Mouse (Mus musculus) limb, embryonic 13.5 days (tissue): ENCODE data around the gene Sec14l5. TPM values are rescaled to one million over a fixed set of nuclear protein-coding genes. Genes with fewer than 3 reads are reported as not detected.

Experiments used
- ATAC-seq: fragments of 200-750 bp; cut with Nextera tagmentation; 2 replicates; pipeline ENCODE4 v1.8.0; 2017; ENCODE audit warnings: low read depth, moderate number of reproducible peaks, moderate TSS enrichment; ENCODE audit not compliant: low FRiP score
- H3K27ac ChIP-seq: fragments of 300-500 bp; sonication (generic); 2 replicates; pipeline ENCODE4 v1.5.1; 2015; ENCODE audit warnings: inconsistent platforms, mild to moderate bottlenecking, moderate library complexity
- H3K27me3 ChIP-seq: fragments of 300-500 bp; sonication (generic); 2 replicates; pipeline ENCODE4 v1.6.1; 2015; ENCODE audit warnings: mild to moderate bottlenecking, inconsistent platforms
- H3K36me3 ChIP-seq: fragments of 300-500 bp; sonication (generic); 2 replicates; pipeline ENCODE4 v1.6.1; 2015; ENCODE audit warnings: inconsistent platforms, mild to moderate bottlenecking, moderate library complexity
- H3K4me1 ChIP-seq: fragments of 300-500 bp; sonication (generic); 2 replicates; pipeline ENCODE4 v1.6.1; 2015; ENCODE audit warnings: inconsistent platforms
- H3K4me2 ChIP-seq: fragments of 300-500 bp; sonication (generic); replicated peaks from 2 replicates; pipeline ENCODE4 v1.6.1; 2015; ENCODE audit warnings: inconsistent platforms, mild to moderate bottlenecking, moderate library complexity
- H3K4me3 ChIP-seq: fragments of 300-500 bp; sonication (generic); 2 replicates; pipeline ENCODE4 v1.5.1; 2015; ENCODE audit warnings: moderate library complexity, mild to moderate bottlenecking, inconsistent platforms
- H3K9ac ChIP-seq: fragments of 300-500 bp; sonication (generic); 2 replicates; pipeline ENCODE4 v1.6.1; 2015; ENCODE audit warnings: mild to moderate bottlenecking, inconsistent platforms
- H3K9me3 ChIP-seq: fragments of 300-500 bp; sonication (generic); 2 replicates; pipeline ENCODE4 v1.6.1; 2016; ENCODE audit warnings: inconsistent platforms
- WGBS: fragments of 180-500 bp; shearing (Covaris S2); methylation state at CpG from one replicate; pipeline ENCODE4 v1.1.7; 2015; 5-methylcytosine and 5-hydroxymethylcytosine counted together
- polyA plus RNA-seq: library from polyadenylated mRNA; unstranded; fragments of >200 nt; fragmentation: Nextera tagmentation; extraction: Ambion mirVana; gene quantifications from 2 replicates; pipeline ENCODE4 v1.2.1, GENCODE M21; 2015

Sec14l5 gene
- polyA plus RNA-seq, 1 experiment from 2014 or later = 0.10 TPM

GRCm38 (mm10) chr16:5202681-5203080, 55.8 kb downstream of the Sec14l5 start:
- Histone ChIP-seq H3K27ac (no peak overlapping the region), H3K4me3 (peak overlapping the region; percentile 85), H3K36me3 (peaks cover 7% of the 10 kb centered on the region), H3K9me3 (no peaks in the 10 kb centered on the region), H3K4me1 (peaks cover 6% of the 10 kb centered on the region), H3K9ac (no peak overlapping the region), H3K27me3 (peaks cover 13% of the 10 kb centered on the region), H3K4me2 (peak overlapping the region; percentile 97)
- no peak for ATAC-seq
- WGBS = 11% methylated on average over 4 of the region's 4 CpGs

- Histone ChIP-seq H3K4me3 (peak overlapping the region; percentile 85), H3K36me3 (peaks cover 7% of the 10 kb centered on the region), H3K27ac (no peak overlapping the region), H3K4me2 (peak overlapping the region; percentile 97), H3K9ac (peak overlapping the region; percentile 72), H3K27me3 (peaks cover 13% of the 10 kb centered on the region), H3K9me3 (no peaks in the 10 kb centered on the region), H3K4me1 (peaks cover 6% of the 10 kb centered on the region)
- peak; percentile 9; the same call in 1 of the 2 replicates for ATAC-seq
- WGBS = 2% methylated on average over 36 of the region's 36 CpGs
Measured at GRCm38 (mm10) chr16:5203200-5203599, 56.3 kb downstream of the Sec14l5 start.

- Histone ChIP-seq H3K36me3 (peaks cover 1% of the 10 kb centered on the region; the same call in 1 of the 2 replicates), H3K4me2 (peak within 1 kb of the TSS; percentile 97), H3K9me3 (no peaks in the 10 kb centered on the region), H3K4me1 (peaks cover 6% of the 10 kb centered on the region), H3K4me3 (peak within 1 kb of the TSS; percentile 85), H3K27ac (no peak within 1 kb of the TSS), H3K27me3 (peaks cover 13% of the 10 kb centered on the region), H3K9ac (peak within 1 kb of the TSS; percentile 72)
- ATAC-seq = peak; percentile 90
- 4% methylated on average over 40 of the region's 40 CpGs for WGBS
Measured at GRCm38 (mm10) chr16:5203668-5204433, 56.9 kb downstream of the Sec14l5 start, which contains the start of gene Nagpa. TSS of gene Nagpa (minus strand) at chr16:5204012.

DNA sequence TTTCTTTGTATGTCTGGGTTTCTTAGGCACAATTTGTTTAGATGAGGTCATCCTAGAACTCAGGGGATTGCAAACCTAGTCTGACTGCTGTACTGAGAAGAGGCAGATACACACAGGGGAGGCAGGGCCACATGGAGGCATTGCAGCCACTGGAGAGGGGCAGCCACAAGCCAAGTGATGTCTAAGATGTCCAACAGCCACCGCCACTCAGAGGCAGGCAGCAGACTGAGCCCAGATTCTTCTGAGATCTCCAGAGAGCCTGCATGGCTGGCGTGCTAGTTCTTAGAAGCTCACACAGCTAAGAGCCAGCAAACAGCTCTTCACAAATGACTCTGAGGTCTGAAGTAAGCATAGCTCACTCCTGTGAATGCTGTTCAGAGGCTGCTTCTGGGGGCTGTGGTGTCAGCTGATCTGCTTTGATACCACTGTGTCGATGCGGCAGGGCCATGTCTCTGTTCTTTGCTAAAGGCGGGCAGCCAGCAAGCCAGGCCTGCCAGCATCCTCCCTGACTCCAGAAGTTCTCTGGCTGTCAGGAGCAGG, 58.6 kb downstream of the Sec14l5 start:
- ATAC-seq = no peak
- Histone ChIP-seq H3K4me1 (peaks cover 6% of the 10 kb centered on the region), H3K36me3 (no peaks in the 10 kb centered on the region), H3K9me3 (no peaks in the 10 kb centered on the region), H3K9ac (no peak overlapping the region), H3K4me2 (no peak overlapping the region), H3K4me3 (no peak overlapping the region), H3K27ac (no peak overlapping the region), H3K27me3 (peaks cover 13% of the 10 kb centered on the region)
- WGBS = 84% methylated on average over 5 of the region's 5 CpGs

DNA sequence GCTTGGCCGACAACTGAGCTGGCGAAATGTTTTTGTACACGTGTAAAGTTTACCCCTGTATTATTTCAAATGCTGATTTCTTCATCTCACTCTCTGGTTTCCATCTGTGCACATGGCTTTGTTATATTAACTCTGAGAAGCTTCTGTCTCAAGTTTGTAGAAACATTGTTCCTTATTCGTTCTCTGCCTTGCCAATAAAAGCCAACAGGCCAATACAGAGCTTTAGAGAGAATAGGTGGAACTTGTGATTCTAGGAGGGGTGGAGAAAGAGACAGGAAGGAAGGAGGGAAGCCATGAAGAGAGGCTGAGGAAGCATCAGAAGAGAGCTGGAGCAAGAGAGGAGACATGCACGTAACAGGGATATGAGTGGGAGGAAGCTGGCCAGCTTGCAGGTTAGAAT, 59.1 kb downstream of the Sec14l5 start:
- Histone ChIP-seq H3K4me3 (no peak overlapping the region), H3K36me3 (no peaks in the 10 kb centered on the region), H3K9ac (no peak overlapping the region), H3K27me3 (peaks cover 13% of the 10 kb centered on the region), H3K4me2 (no peak overlapping the region), H3K9me3 (no peaks in the 10 kb centered on the region), H3K27ac (no peak overlapping the region), H3K4me1 (peaks cover 6% of the 10 kb centered on the region)
- WGBS = 69% methylated on average over 5 of the region's 5 CpGs
- no peak for ATAC-seq

GRCm38 (mm10) chr16:5210365-5210764, 63.5 kb downstream of the Sec14l5 start:
- WGBS = 55% methylated on average over 2 of the region's 2 CpGs
- no peak overlapping the region for H3K4me3 ChIP-seq
- H3K4me1 ChIP-seq = no peaks in the 10 kb centered on the region
- H3K9me3 ChIP-seq = no peaks in the 10 kb centered on the region
- no peak overlapping the region for H3K4me2 ChIP-seq
- no peak overlapping the region for H3K9ac ChIP-seq
- H3K27me3 ChIP-seq = 0 out of 2 replicates have a peak, but pooled peaks cover 5% of the 10 kb centered on the region
- H3K36me3 ChIP-seq = no peaks in the 10 kb centered on the region
- no peak overlapping the region for H3K27ac ChIP-seq
- ATAC-seq = no peak

- Histone ChIP-seq H3K36me3 (no peaks in the 10 kb centered on the region), H3K9ac (no peak overlapping the region), H3K4me2 (no peak overlapping the region), H3K27me3 (no peaks in the 10 kb centered on the region), H3K4me1 (no peaks in the 10 kb centered on the region), H3K27ac (no peak overlapping the region), H3K9me3 (no peaks in the 10 kb centered on the region), H3K4me3 (no peak overlapping the region)
- WGBS = 73% methylated on average over 3 of the region's 3 CpGs
- ATAC-seq = no peak
Measured at GRCm38 (mm10) chr16:5212150-5212549, 65.2 kb downstream of the Sec14l5 start.

DNA sequence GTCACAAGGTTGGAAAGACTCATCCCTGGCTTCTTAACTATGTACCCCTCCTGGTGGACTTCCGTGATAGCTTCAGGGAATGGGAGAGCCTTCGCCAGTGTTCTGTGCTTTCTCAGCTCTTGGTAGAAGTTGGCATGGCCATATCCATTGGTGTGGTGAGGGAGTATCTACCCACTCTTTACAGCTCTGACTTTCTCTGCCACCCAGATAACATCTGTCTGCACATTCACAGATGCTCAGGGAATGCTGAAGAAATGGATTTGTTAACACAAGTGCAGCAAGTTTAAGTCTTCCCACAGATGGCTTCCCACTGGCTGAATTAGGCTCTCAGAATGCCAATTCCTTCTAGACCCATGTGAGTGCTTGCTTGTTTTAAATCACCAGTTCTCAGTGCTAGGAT, 67.2 kb downstream of the Sec14l5 start:
- Histone ChIP-seq H3K27ac (no peak overlapping the region), H3K9ac (no peak overlapping the region), H3K4me2 (no peak overlapping the region), H3K36me3 (no peaks in the 10 kb centered on the region), H3K4me1 (no peaks in the 10 kb centered on the region), H3K9me3 (no peaks in the 10 kb centered on the region), H3K27me3 (no peaks in the 10 kb centered on the region), H3K4me3 (no peak overlapping the region)
- 92% methylated on average over 2 of the region's 2 CpGs for WGBS
- no peak for ATAC-seq

DNA sequence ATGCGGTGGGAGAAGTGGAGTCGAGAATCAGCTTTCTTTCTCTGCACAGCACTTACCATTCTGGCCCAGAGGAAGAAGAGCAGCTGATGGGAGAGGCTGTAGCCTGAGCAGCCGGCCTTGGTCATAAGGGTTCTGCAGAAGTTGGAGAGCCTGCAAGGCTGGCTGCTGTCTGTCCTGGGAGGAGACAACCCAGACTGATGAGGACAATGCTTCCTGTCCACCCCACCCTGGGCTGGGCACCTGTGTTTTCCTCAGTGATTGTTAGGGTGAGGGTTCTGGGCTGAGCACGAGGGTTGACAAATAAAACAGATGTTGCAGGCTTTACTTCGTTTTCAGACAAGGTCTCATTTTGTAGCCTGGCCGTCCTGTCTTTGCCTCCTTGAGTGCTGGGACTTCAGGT, 69.8 kb downstream of the Sec14l5 start:
- 57% methylated on average over 6 of the region's 6 CpGs for WGBS
- Histone ChIP-seq H3K9ac (no peak overlapping the region), H3K36me3 (no peaks in the 10 kb centered on the region), H3K27me3 (no peaks in the 10 kb centered on the region; the same call in 1 of the 2 replicates), H3K4me2 (no peak overlapping the region), H3K9me3 (no peaks in the 10 kb centered on the region), H3K4me3 (no peak overlapping the region), H3K4me1 (no peaks in the 10 kb centered on the region), H3K27ac (no peak overlapping the region)
- ATAC-seq = no peak

- H3K9ac ChIP-seq = no peak overlapping the region
- no peaks in the 10 kb centered on the region for H3K36me3 ChIP-seq
- H3K4me3 ChIP-seq = no peak overlapping the region
- no peak overlapping the region for H3K4me2 ChIP-seq
- H3K9me3 ChIP-seq = no peaks in the 10 kb centered on the region
- H3K4me1 ChIP-seq = no peaks in the 10 kb centered on the region
- no peak overlapping the region for H3K27ac ChIP-seq
- no peaks in the 10 kb centered on the region; the same call in 1 of the 2 replicates for H3K27me3 ChIP-seq
- whole genome bisulfite sequencing = 71% methylated on average over 5 of the region's 5 CpGs
- no peak for ATAC-seq
Measured at GRCm38 (mm10) chr16:5217341-5218133, 70.6 kb downstream of the Sec14l5 start.

DNA sequence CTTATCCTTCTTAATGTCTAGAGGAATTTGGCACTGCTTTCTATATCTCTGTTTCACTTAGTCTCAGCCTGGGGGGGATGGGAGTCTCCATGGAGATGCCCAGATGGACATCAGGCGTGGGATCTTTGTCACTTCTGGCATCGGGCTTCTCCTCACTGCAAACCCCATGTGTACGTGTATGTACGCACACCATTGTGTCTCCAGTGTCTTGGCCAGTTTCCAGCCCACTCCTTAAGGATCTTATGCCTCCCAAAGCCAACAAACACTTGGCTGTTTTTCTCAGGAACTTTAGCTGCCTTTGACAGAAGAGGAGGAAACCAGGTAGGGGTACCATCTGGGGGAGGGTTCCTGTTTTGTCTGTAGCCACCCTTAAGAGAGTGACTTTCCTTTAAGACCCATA, 74.5 kb downstream of the Sec14l5 start:
- H3K36me3 ChIP-seq = no peaks in the 10 kb centered on the region
- H3K27me3 ChIP-seq = no peaks in the 10 kb centered on the region; the same call in 1 of the 2 replicates
- H3K4me3 ChIP-seq = no peak overlapping the region
- no peak overlapping the region for H3K27ac ChIP-seq
- 70% methylated on average over 4 of the region's 4 CpGs for WGBS
- ATAC-seq = no peak
- H3K4me1 ChIP-seq = no peaks in the 10 kb centered on the region
- no peak overlapping the region for H3K9ac ChIP-seq
- H3K9me3 ChIP-seq = no peaks in the 10 kb centered on the region
- no peak overlapping the region for H3K4me2 ChIP-seq

- Histone ChIP-seq H3K9ac (no peak within 1 kb of the TSS), H3K27ac (no peak within 1 kb of the TSS), H3K36me3 (no peaks in the 10 kb centered on the region), H3K9me3 (no peaks in the 10 kb centered on the region), H3K27me3 (no peaks in the 10 kb centered on the region; the same call in 1 of the 2 replicates), H3K4me2 (no peak within 1 kb of the TSS), H3K4me3 (no peak within 1 kb of the TSS), H3K4me1 (no peaks in the 10 kb centered on the region)
- ATAC-seq = no peak
- WGBS = 68% methylated on average over 6 of the region's 6 CpGs
Measured at GRCm38 (mm10) chr16:5222140-5222539, 75.2 kb downstream of the Sec14l5 start, which contains the start of gene AU021092. TSS of gene AU021092 (minus strand) at chr16:5222299.
